Mouse (Mus musculus): ENCODE measurements at regions not wholly inside any gene's neighbourhood (a gene's known extent, or its start where the extent isn't known, plus 50 kb on each side); places are given as distances from the start of the nearest gene placed in this dataset.

DNA sequence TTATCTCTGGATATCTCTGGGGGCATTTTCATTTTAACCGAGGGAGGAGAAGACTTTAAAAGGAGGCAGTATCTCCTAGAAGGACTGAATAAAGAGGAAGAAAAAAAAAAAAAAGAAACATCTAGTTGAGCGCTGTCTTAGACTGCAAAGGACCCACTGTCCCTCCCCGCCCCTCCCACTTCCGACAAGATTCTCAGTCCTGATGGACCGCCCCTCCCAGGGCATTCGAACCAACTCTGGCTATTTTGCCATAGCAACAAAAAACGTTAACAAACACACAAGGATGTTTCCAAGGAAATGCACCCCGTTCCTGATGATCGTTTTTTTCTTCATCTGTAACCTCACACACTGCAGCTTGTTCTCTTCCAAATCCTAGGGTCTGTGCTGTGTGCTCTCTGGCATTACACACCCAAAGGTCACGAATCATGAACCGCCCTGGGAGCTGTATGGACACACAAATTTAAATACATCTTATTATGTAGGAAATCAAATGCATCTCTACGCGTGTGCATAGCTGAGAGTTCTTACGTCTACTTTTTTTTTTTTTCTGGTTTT lies 75.8 kb downstream of the Rnd3 start:
- TF ChIP-seq EP300 (IDR thresholded peaks at IDR 0.05; ENCODE audit: low read depth) (no peak), CTCF (IDR thresholded peaks at IDR 0.05; ENCODE audit: low read depth) (no peak)
- Histone ChIP-seq H3K36me3 (replicated peaks; ENCODE audit: control insufficient read depth, insufficient read depth, low read length) (no peaks in the 10 kb centered on the region), H3K27me3 (ENCODE audit: control insufficient read depth, insufficient read depth, low read length) (no peaks in the 10 kb centered on the region), H3K4me3 (ENCODE audit: low read depth, low read length) (peak overlapping the region; percentile 14), H3K9me3 (replicated peaks; ENCODE audit: control insufficient read depth, low read length) (no peaks in the 10 kb centered on the region), H3K27ac (ENCODE audit: low read depth) (no peak overlapping the region), H3K4me1 (ENCODE audit: control insufficient read depth, insufficient read depth) (peaks cover 9% of the 10 kb centered on the region; the same call in 1 of the 2 replicates), H3K4me2 (ENCODE audit: low read depth, low read length) (peak overlapping the region; percentile 46), H3K9ac (replicated peaks; ENCODE audit: low read depth, low read length) (no peak overlapping the region)
- DNase-seq (ENCODE audit: low spot score) (no peak), ATAC-seq (ENCODE audit: insufficient read depth, low read depth) (no peak)
- WGBS, result 48% methylated on average over 14 of the region's 14 CpGs

GRCm38 (mm10) chr2:51072346-51072885 lies 76.5 kb downstream of the Rnd3 start:
- 15% methylated on average over 6 of the region's 6 CpGs for WGBS
- no peak for TF ChIP-seq CTCF (IDR thresholded peaks at IDR 0.05; ENCODE audit: low read depth)
- DNase-seq (ENCODE audit: low spot score), result no peak
- H3K4me2 ChIP-seq (ENCODE audit: low read depth, low read length), result peak overlapping the region; percentile 46
- no peaks in the 10 kb centered on the region for H3K9me3 ChIP-seq (replicated peaks; ENCODE audit: control insufficient read depth, low read length)
- no peaks in the 10 kb centered on the region for H3K36me3 ChIP-seq (replicated peaks; ENCODE audit: control insufficient read depth, insufficient read depth, low read length)
- H3K4me1 ChIP-seq (ENCODE audit: control insufficient read depth, insufficient read depth), result peaks cover 9% of the 10 kb centered on the region; the same call in 1 of the 2 replicates
- no peak overlapping the region for H3K27ac ChIP-seq (ENCODE audit: low read depth)
- no peak overlapping the region for H3K9ac ChIP-seq (replicated peaks; ENCODE audit: low read depth, low read length)
- H3K4me3 ChIP-seq (ENCODE audit: low read depth, low read length), result peak overlapping the region; percentile 14
- ATAC-seq (ENCODE audit: insufficient read depth, low read depth), result no peak
- no peaks in the 10 kb centered on the region for H3K27me3 ChIP-seq (ENCODE audit: control insufficient read depth, insufficient read depth, low read length)

DNA sequence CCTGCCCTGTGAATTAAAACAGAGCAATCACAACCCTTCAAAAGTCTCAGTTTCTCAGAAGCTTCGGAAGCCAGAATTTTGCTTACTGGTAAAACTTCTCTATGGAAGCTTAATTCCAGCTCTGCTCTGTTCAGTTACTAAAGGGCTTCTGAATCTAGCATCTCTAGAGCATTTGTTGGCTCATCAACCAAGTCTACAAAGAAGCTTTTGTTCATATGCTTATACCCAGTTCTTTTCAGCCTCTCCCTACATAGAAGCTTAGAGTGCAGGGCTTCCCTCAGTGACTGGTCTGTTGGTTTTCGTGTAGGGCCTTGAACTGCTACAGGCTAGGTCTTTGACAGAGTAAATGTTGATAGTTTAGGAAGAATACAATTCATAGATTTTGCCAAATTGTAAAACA lies 78.0 kb downstream of the Rnd3 start:
- Histone ChIP-seq H3K27ac (ENCODE audit: low read depth) (no peak overlapping the region), H3K9ac (replicated peaks; ENCODE audit: low read depth, low read length) (no peak overlapping the region), H3K4me3 (ENCODE audit: low read depth, low read length) (no peak overlapping the region), H3K9me3 (replicated peaks; ENCODE audit: control insufficient read depth, low read length) (no peaks in the 10 kb centered on the region), H3K4me2 (ENCODE audit: low read depth, low read length) (no peak overlapping the region), H3K36me3 (replicated peaks; ENCODE audit: control insufficient read depth, insufficient read depth, low read length) (no peaks in the 10 kb centered on the region), H3K4me1 (ENCODE audit: control insufficient read depth, insufficient read depth) (peaks cover 9% of the 10 kb centered on the region; the same call in 1 of the 2 replicates), H3K27me3 (ENCODE audit: control insufficient read depth, insufficient read depth, low read length) (no peaks in the 10 kb centered on the region)
- TF ChIP-seq EP300 (IDR thresholded peaks at IDR 0.05; ENCODE audit: low read depth) (no peak), CTCF (IDR thresholded peaks at IDR 0.05; ENCODE audit: low read depth) (no peak)
- DNase-seq (ENCODE audit: low spot score) (no peak), ATAC-seq (ENCODE audit: insufficient read depth, low read depth) (no peak)
- WGBS, result 84% methylated on average over 2 of the region's 2 CpGs

- 76% methylated on average over 11 of the region's 11 CpGs for WGBS
- Histone ChIP-seq H3K4me1 (ENCODE audit: control insufficient read depth, insufficient read depth) (no peaks in the 10 kb centered on the region), H3K9me3 (replicated peaks; ENCODE audit: control insufficient read depth, low read length) (no peaks in the 10 kb centered on the region), H3K4me2 (ENCODE audit: low read depth, low read length) (no peak overlapping the region), H3K27ac (ENCODE audit: low read depth) (no peak overlapping the region), H3K4me3 (ENCODE audit: low read depth, low read length) (no peak overlapping the region), H3K36me3 (replicated peaks; ENCODE audit: control insufficient read depth, insufficient read depth, low read length) (no peaks in the 10 kb centered on the region), H3K27me3 (ENCODE audit: control insufficient read depth, insufficient read depth, low read length) (no peaks in the 10 kb centered on the region), H3K9ac (replicated peaks; ENCODE audit: low read depth, low read length) (no peak overlapping the region)
- DNase-seq (ENCODE audit: low spot score) (no peak), ATAC-seq (ENCODE audit: insufficient read depth, low read depth) (no peak)
- TF ChIP-seq CTCF (IDR thresholded peaks at IDR 0.05; ENCODE audit: low read depth) (no peak), EP300 (IDR thresholded peaks at IDR 0.05; ENCODE audit: low read depth) (no peak)
Measured at GRCm38 (mm10) chr2:51066423-51066831, 82.5 kb downstream of the Rnd3 start.

DNA sequence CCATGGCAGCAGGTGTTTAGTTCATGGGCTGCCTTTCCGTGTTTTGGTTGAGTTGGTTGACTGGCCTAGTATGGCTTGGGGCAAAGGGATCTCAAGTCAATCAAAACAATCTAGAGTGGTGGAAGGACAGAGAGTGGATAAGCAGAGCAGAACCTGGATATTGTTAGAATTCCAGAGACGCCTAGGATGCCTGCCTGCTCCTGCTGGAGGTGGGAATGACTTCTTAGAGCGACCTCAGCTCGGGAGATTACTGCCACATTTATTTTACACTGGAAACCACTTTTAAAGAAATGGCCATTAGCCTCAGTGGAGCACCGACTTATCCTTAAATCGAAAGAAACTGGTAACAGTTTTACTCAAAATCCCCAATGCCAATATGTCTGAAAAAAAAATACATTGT lies 83.1 kb downstream of the Rnd3 start:
- H3K4me2 ChIP-seq (ENCODE audit: low read depth, low read length), result no peak overlapping the region
- no peak for DNase-seq (ENCODE audit: low spot score)
- H3K27me3 ChIP-seq (ENCODE audit: control insufficient read depth, insufficient read depth, low read length), result no peaks in the 10 kb centered on the region
- TF ChIP-seq EP300 (IDR thresholded peaks at IDR 0.05; ENCODE audit: low read depth) (no peak), CTCF (IDR thresholded peaks at IDR 0.05; ENCODE audit: low read depth) (no peak)
- no peak for ATAC-seq (ENCODE audit: insufficient read depth, low read depth)
- H3K9me3 ChIP-seq (replicated peaks; ENCODE audit: control insufficient read depth, low read length), result no peaks in the 10 kb centered on the region
- H3K27ac ChIP-seq (ENCODE audit: low read depth), result no peak overlapping the region
- no peaks in the 10 kb centered on the region for H3K4me1 ChIP-seq (ENCODE audit: control insufficient read depth, insufficient read depth)
- 61% methylated on average over 6 of the region's 6 CpGs for WGBS
- no peaks in the 10 kb centered on the region for H3K36me3 ChIP-seq (replicated peaks; ENCODE audit: control insufficient read depth, insufficient read depth, low read length)
- no peak overlapping the region for H3K4me3 ChIP-seq (ENCODE audit: low read depth, low read length)
- no peak overlapping the region for H3K9ac ChIP-seq (replicated peaks; ENCODE audit: low read depth, low read length)

DNA sequence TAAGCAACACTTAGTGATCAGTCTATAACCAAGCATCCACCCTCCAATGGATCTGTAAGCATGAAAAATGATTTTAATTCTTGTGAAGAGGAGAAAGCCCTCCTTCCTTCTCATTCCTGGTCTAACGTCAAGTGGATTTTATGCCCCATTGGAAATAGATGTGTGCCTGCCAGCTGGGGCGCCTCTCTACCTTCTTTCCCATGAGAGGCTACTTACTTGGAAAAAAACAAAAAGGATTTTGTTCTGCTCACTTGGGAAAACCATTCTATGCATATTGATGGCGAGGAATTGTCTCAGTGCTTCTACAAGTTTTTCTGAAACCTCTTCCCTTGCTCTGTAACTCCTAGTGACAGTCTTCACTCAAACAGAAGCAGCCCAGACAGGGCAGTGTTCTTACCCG lies 84.1 kb downstream of the Rnd3 start:
- TF ChIP-seq CTCF (IDR thresholded peaks at IDR 0.05; ENCODE audit: low read depth), result no peak
- TF ChIP-seq EP300 (IDR thresholded peaks at IDR 0.05; ENCODE audit: low read depth), result no peak
- Histone ChIP-seq H3K9ac (replicated peaks; ENCODE audit: low read depth, low read length) (no peak overlapping the region), H3K4me2 (ENCODE audit: low read depth, low read length) (no peak overlapping the region), H3K36me3 (replicated peaks; ENCODE audit: control insufficient read depth, insufficient read depth, low read length) (no peaks in the 10 kb centered on the region), H3K4me1 (ENCODE audit: control insufficient read depth, insufficient read depth) (no peaks in the 10 kb centered on the region), H3K27me3 (ENCODE audit: control insufficient read depth, insufficient read depth, low read length) (no peaks in the 10 kb centered on the region), H3K27ac (ENCODE audit: low read depth) (no peak overlapping the region), H3K4me3 (ENCODE audit: low read depth, low read length) (no peak overlapping the region), H3K9me3 (replicated peaks; ENCODE audit: control insufficient read depth, low read length) (no peaks in the 10 kb centered on the region)
- 80% methylated on average over 4 of the region's 4 CpGs for WGBS
- DNase-seq (ENCODE audit: low spot score) (no peak), ATAC-seq (ENCODE audit: insufficient read depth, low read depth) (no peak)
